Mouse (Mus musculus) cerebellum, postnatal 4 days (tissue): Measurements from ENCODE around the gene Car6.

Source experiments
- DNase-seq, 2 experiments: peaks; one replicate each; pipeline ENCODE4 v3.0.0; 2022; ENCODE audit warnings: low spot score in 2 of 2, mixed read lengths in 1 of 2

The Car6 gene

DNA sequence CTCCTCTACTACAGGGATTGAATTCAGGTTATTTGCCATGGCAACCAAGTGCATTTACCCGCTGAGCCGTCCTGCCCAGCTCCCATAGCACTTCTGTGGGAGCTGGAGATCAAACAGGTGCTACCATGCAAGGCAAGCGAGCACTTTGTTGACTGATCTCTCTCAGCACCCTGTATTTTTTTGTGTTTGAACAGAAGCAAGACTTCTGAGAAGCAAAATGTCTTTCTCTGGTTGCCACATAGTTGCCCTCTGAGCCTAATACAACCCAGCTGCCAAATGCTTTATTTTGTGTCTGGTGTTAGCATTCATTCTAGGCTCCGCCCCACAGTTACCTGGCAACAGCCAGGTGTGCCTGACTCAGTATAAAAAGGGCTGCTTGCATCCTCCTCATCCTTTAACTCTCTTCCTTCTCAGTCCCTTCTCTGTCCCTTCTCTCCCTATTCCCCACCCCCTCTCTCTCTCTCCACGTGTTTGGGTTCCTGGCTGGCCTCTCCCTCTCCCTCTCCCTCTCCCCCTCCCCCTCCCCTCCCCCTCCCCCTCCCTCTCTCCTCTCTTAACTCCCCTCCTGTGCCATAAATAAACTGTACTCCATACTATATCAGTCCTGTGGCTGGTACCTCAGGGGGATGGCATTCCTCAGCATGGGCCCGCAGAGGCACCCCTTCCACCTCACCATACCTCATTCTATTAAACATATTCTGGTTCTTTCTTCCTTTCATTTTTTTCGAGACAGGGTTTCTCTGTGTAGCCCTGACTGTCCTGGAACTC lies 27.6 kb upstream of the Car6 start:
- DNase-seq: no peak

DNA sequence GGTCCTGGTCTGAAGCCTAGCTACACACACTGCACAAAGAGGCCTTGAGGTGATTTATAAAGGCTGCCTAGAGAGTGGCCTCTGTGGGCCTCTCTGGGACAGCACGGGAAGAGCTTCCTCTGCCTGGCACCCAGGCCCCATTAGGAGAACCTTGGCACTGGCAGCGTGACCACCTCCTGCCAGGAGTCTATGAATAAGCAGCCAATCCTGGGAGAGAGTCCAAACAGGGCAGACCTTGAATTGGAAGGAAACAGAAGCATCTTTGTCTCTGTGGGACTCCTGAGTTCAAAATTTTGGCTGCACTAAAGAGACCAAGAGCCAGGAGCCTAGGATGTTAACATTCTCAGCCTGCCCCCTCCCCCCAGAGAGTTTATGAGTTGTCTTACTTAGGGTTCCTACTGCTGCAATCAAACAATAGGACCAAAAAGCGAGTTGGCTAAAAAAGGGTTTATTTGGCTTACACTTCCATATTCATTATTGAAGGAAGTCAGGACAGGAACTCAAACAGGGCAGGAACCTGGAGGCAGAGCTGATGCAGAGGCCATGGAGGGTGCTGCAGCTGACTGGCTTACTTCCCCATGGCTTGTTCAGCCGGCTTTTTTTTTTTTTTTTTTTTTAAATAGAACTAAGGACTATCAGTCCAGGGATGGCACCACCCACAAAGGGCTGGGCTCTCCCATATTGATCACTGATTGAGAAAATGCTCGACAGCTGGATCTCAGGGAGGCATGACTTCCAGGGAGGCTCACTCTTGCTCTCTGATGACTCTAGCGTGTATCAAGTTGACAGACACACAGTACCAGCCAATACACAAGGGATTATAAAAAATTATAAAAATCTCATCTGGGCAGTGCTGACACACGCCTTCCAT lies 25.9 kb upstream of the Car6 start:
- peak in 1 of 2 experiments; percentile 77 for DNase-seq

DNA sequence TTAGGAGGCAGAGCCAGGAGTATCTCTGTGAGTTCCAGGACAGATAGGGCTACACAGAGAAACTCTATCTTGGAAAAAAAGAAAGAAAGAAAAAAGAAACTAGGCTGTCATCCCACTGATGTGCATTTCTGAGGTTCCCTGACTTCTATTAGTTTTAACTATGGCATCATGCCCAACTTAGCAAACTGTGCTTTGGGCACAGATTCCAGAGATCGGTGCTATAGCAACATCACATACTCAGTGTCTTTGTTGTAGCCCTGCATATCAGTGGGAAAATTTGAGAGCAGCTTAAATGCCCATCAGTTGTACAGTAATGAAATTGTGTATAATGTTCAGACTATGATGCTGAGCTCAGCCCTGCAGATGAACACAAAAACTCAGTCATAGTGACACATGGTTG lies 24.6 kb upstream of the Car6 start:
- no peak for DNase-seq

DNA sequence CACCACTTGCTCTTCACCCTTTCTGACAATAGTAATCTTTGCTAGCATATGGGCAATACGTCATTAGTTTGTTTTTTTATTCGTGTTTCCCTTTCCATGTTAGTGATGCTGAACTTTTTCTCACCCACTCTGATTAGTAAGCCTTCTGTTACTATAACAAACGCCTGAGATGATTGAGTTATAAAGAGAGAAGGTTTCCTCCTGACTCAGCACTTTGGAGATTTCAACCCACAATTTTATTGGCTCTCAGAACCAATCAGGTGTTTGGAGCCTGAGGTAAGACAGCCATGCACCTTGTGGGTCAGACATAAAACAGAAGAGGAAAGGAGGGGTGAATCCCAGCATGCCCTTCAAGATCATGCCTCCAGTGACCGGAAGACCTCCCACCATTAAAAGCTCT lies 22.7 kb upstream of the Car6 start:
- no peak for DNase-seq

DNA sequence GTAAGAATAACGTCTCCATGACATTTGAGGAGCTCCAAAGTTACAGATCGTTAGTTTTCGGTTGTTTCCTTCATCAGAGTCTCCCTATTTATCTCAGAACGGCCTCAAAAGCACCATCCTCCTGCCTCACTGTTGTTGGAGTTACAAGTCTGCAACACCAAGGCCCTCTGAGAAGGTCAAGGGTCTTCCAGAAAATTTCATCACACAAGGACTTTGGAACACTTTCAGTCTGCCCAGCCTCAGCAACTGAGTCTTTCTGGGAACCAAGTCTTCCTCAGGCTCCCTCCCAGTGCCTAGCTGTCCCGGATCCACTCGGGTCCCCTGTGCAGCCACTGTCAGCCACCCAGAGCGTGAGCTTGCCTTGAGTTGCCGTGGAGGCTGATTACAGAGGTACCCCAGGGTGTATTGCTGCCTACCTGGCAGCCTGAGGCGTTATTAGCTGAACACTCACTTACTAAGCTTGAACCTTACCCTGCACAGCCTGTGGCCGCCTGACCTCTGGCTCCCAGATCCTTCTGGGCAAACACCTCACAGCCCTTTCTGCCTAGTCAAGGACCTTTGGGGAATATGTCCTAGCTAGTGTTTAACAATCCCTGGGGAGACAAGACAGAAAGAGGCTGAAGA lies 20.0 kb upstream of the Car6 start:
- no peak for DNase-seq

DNA sequence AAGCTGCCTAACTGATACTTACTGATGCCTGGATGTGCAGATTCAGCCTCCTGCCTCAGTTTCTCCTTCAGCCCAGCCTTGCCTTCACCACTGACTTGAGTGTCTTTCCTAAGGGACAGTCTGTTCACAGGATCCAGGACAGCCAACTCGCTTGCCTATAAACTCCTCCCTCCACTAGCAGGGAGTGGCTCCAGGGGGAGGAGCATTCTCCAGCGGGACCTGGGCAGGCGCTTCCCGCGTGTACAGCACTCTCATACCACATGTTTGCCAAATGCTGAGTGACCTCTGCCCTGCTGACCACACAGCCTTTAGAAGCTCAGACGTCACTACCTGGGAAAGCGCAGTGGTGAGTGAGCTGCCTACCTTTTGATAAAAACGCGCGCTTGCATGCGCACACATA lies 19.5 kb upstream of the Car6 start:
- DNase-seq: no peak

DNA sequence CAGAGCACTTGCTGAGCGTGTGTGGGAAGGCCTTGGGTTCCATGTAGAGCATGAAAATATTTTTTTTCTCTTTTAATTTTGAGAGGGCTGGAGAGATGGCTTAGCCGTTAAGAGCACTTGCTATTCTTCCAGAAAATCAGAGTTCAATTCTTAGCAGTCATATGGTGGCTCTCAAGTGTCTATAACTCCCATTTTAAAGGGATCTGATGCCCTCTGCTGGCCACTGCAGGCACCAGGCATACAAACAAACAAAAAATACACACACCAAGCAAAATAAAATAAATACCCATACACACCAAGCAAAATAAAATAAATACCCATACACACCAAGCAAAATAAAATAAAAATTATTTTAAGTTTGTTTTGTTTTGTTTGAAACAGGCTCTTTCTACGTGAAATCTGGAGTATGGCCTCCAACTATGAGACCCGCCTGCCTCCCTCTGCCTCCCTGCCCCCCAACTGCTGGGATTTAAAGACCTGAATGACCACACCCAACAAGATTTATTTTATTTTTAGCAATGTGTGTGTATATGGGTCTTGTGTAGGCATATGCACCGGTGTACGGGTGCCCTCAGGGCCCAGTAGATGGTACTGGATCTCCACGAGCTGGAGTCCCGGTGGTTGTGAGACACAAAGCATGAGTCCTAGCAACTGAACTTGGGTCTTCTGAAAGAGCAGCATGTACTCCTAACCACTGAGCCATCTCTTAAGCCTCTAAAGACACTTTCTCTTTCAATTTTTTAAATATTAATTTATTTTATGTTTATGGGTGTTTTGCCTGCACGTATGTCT lies 18.6 kb upstream of the Car6 start:
- DNase-seq: peak in 1 of 2 experiments; percentile 56

DNA sequence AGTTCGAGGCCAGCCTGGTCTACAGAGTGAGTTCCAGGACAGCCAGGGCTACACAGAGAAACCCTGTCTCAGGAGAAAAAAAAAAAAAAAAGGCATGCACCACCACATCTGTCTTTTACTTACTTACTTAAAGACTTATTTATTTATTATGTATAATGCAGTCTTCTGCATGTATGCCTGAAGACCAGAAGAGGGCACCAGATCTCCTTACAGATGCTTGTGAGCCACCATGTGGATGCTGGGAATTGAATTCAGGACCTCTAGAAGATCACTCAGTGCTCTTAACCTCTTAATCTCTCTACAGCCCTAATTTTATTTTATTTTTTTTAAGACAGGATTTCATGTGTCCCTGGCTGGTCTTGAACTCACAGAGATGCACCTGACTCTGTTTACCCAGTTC lies 16.8 kb upstream of the Car6 start:
- no peak for DNase-seq

DNA sequence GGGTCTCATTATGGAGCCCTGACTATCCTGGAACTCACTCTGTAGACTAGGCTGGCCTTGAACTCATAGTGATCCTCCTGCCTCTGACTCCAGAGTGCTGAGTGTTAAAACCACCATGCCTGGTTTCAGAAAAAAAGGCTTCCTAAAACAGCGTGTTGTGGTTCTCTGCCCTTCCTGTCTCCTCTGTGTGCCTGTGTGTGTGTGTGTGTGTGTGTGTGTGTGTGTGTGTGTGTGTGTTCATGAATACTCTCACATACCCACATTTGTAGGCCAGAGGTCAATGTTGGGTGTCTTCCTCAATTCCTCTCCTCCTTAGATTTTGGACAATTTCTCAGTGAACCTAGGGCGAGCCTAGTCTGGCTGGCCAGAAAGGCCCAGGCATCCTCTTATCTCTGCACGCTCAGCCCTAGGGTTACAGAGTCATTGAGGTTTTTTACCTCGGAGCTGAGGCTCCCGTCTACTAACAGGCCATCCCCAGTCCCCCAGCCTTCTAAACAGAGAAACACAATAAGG lies 16.0 kb upstream of the Car6 start:
- DNase-seq: no peak

DNA sequence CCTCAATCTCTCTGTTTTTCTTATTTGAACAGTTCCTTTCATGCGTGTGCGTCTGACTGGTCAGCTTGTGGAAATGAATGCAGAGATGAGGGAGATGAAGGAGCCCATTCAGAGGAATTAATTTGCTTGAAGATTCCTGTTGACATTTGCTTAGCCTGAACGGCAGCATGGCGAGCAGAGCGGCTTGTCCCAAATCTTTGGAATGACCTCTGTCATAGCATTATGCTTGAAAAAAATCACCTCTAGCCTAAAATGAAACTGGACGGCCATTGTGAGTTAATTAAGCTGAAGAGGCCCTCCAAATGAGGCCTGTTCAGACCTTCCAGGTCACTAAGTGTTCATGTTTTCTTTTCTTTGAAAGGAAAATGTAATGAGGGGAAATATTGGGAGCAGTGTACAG lies 15.3 kb upstream of the Car6 start:
- DNase-seq: no peak

DNA sequence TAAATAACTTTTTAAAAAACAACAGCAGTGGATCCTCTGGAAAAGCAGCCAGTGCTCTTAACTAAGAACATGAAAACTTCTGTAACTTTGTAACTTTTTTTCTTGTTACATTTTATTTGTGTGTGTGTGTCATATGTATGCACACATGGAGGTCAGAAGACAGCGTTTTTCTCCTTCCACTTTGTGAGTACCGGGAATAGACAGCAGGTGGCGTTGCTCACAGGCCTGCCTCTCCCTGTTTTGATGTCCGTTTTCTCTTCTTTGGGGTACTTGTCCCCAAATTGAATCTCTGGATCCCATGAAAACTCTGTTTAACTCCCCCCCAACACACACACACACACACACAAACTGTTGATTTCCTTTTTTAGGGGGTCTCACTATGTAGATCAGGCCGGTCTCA lies 12.8 kb upstream of the Car6 start:
- DNase-seq: no peak

DNA sequence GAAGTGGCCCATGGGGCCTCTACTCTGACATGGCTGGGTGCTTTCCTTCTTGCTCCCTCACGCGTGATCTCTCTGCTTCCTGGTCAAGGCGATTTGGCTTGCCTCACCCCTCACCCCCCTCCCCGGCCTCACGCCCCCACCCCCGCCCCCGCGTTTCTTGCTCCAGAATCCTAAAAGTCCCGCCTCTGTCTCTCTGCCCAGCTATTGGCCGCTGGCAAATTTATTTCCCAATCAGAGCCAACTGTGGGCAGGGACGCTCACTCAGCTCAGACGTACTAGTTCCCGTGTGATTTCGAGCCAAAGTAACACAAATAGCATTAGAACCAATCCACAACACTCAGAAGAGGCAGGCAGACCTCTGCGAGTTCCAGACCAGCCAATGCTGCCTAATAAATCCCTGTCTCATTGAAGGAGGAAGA lies 11.4 kb upstream of the Car6 start:
- peak in 1 of 2 experiments; percentile 40 for DNase-seq

DNA sequence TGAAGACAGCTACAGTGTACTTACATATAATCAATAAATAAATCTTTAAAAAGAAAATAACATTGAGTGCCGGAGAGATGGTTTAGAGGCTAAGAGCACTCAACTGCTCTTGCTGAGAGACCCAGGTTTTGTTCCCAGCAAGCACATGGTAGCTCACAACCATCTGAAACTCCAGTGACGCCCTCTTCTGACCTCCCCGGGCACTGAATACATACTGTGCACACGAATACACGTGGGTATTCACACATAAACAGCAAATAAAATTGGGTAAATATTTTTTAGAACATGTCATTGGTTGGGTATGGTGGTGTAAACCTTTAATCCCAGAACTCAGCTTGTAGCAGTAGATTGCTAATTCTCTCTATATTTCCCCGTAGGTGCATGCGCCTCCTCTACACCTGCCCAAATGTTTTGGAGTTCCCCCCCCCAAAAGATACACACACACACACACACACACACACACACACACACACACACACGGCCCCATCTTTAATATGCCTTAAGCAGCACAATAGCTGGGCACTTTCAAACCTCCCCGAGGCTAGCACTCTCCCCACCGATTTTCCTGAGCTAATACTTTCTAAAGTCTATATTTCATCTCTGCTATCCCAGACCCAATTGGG lies 10.9 kb upstream of the Car6 start:
- DNase-seq: no peak

DNA sequence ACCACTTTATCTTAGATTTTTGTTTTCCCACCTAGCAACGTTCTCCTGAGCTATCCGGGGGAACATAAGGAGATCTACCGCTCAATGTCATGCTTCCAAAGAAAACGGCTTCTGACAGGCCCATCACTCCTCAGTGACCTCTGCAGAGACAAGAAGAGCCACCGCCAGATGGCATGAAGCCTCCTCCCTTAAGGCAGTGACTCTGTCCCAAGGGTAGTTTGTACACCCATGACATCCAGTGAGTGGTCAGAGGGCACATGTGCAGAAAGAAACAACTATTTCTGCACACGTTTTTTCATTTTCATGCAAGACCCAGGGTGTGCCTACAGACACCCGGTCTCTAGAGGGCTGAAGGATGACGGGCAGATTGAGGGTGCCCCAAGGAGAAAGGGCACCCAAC lies 9.2 kb upstream of the Car6 start:
- no peak for DNase-seq

DNA sequence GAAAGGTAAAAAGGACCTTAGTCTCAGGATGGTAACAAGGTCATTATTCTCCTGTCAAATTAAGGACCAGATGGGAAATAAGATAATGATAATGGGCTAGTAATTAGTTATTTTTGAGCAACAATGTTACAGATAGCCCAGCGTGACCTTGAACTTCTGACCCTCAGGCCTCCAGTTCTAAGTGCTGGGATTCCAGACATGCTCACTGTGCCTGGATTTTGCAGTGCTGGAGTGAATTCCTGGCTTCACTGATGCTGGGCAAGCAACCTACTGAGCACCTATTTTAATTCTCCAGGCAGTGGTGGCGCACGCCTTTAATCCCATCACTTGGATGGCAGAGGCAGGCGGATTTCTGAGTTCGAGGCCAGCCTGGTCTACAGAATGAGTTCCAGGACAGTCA lies 8.6 kb upstream of the Car6 start:
- DNase-seq: no peak

DNA sequence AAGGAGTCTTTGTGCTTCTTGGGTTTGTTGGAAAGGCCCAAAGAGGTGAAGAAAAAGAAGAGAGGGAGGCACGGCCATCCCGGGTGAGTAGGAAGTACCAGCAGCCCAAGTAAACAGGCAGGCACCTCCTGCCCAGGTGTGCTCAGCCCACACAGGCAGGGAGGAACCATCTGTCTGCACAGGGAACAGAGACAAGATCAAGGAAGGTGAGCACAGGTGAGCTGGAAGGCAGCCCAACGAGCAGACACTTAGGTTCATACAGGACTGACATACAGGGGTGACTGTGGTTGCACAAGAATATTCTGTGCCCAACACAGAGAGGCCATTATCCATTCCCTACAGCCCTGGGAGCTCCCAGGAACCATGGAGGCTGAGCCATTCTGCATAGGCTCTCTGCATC lies 3.7 kb upstream of the Car6 start:
- DNase-seq: no peak

DNA sequence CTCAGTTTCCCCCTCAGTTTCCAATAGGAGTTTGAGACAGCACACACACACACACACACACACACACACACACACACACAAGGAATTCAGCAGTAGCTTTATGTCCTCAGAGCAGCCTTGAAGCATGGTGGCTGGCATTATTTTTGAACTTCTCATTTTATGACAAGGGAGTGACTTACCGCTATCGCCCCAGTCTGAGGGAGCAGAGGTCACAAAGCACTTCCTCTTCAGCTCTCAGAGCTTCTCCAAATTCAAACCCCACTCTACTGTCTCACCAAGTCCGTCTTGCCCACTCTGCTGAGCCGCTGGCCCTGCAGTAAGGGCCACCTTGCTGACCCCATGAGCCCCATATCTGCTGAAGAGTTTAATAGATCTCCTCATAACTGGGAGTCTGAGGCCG lies 1.6 kb upstream of the Car6 start:
- no peak for DNase-seq

DNA sequence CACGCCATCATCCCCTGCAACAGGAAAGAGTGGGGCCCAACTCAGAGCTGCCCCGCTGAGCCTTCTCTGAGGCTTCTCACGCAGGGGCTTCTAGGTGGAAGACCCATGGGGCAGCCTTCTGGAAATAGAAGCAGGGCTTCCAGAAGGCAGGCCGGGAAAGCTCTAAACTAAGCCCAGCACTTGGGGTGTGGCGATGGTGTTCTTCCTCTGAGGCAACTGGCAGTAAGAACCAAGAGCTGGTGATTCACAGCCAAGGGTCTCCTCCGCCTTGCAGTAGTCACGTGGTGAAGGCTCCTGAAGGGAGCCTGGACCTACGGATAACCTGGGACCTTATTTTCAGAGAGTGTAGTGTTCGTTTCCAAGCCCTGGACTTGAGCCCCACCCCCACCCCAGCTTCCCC lies 2.9 kb downstream of the Car6 start:
- no peak for DNase-seq

DNA sequence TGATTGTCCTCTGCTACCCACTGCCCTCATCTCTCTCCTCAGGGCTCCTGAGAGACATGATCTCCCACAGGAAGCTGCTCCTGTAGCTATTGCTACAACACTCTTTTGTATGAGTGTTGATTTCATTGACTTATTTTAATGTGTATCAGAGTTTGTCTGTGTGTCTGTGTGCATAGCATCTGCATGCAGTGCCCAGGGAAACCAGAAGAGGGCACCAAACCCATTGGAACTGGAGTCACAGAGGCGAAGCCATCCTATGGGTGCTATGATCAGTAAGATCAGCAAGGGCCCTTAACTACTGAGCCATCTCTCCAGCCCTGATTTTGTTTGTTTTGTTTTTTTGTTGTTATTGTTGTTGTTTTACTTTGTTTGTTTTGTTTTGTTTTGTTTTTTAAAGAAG lies 7.2 kb downstream of the Car6 start:
- DNase-seq: peak in 1 of 2 experiments; percentile 68

DNA sequence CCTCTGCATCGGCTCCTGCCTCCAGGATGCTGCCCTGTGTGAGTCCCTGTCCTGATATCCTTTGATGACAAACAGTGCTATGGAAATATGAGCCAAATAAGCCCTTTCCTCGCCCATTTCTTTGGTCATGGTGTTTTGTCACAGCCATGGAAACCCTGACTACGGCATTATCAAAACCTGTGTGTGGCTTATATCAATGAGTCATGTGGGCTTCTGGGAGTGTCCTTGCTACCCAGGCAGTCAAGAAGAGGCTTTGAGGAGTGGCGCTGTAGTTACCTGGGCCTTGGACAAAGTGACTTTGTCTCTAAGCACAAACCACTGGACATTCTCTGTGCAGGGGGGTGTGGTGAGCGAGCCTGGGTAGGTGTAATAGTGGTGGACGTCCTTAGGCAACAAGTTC lies 8.9 kb downstream of the Car6 start:
- no peak for DNase-seq

DNA sequence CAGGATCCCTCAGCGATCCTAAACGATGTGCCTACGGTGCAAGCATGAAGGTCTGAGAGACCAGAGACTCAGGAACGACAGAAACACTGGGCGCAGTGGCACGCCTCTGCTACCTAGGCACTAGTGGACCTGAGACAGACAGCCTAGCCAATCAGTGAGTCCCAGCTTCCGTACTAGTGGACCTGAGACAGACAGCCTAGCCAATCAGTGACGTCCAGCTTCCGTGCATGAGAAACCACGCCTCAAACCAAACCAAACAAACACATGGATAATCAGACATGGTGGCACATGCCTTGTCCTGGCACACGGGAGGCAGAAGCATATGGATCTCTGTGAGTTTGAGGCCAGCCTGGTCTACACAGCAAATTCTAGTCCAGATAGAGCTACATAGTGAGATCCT lies 12.9 kb downstream of the Car6 start:
- no peak for DNase-seq
